Mouse (Mus musculus): Measurements from ENCODE around the gene Fthl17d. TPM values are rescaled to one million over a fixed set of nuclear protein-coding genes. Genes with fewer than 3 reads are reported as not detected.
"Not testable (repeated sequence)": the region's sequence is repeated elsewhere in the genome, so short reads cannot be mapped to it uniquely, and the experiment has no call there.

Gene Fthl17d
- polyA plus RNA-seq (2014; fragmentation: Nextera tagmentation; extraction: Ambion mirVana) = not detected in 2 replicates

DNA sequence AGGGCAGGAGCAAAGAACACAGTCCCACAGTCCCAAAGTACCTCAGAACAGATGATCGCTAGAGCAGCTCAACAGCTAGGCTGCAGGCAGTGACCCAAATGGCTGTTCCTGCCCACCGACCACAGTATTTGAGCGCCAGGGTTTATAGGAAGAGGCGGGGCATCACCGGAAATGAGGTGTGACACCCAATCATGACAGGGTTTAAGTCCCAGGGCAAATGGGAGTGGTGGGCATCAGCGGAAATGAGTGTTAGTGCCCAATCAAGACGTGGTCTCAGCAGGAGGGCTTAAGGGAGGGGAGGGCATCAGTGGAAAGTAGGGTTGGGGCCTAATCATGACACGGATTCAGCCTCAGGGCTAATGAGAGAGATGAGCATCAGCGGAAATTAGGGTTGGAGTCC, at the start of gene Fthl17d:
Gene Fthl17d, minus strand, starts transcription at position 101 of the 400 bp plus-strand sequence.
- WGBS = no CpG with 5 or more reads among the region's 9 CpGs
- H3K4me3 ChIP-seq (ENCODE audit: low read length); H3K36me3 ChIP-seq (ENCODE audit: control insufficient read depth, insufficient read depth, low read length); H3K9ac ChIP-seq (ENCODE audit: low read depth, low read length); H3K4me1 ChIP-seq (ENCODE audit: control insufficient read depth, insufficient read depth, low read length); H3K9me3 ChIP-seq (ENCODE audit: control insufficient read depth, low read length); H3K4me2 ChIP-seq (replicated peaks; ENCODE audit: low read depth, low read length); H3K27ac ChIP-seq (ENCODE audit: low read depth, low read length); H3K27me3 ChIP-seq (ENCODE audit: control insufficient read depth, insufficient read depth, low read length); ATAC-seq (ENCODE audit: low FRiP score, low TSS enrichment): not testable (repeated sequence)

DNA sequence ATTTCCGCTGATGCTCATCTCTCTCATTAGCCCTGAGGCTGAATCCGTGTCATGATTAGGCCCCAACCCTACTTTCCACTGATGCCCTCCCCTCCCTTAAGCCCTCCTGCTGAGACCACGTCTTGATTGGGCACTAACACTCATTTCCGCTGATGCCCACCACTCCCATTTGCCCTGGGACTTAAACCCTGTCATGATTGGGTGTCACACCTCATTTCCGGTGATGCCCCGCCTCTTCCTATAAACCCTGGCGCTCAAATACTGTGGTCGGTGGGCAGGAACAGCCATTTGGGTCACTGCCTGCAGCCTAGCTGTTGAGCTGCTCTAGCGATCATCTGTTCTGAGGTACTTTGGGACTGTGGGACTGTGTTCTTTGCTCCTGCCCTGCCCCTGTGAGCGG, 46.6 kb upstream of the Fthl17d start, which contains the start of gene Fthl17e:
Gene Fthl17e, plus strand, starts transcription at position 301 of the 400 bp plus-strand sequence.
- not testable (repeated sequence) for H3K9me3 ChIP-seq (ENCODE audit: control insufficient read depth, low read length); H3K4me3 ChIP-seq (ENCODE audit: low read length); H3K9ac ChIP-seq (ENCODE audit: low read depth, low read length); H3K36me3 ChIP-seq (ENCODE audit: control insufficient read depth, insufficient read depth, low read length); ATAC-seq (ENCODE audit: low FRiP score, low TSS enrichment); H3K27me3 ChIP-seq (ENCODE audit: control insufficient read depth, insufficient read depth, low read length); H3K4me2 ChIP-seq (replicated peaks; ENCODE audit: low read depth, low read length); H3K4me1 ChIP-seq (ENCODE audit: control insufficient read depth, insufficient read depth, low read length); H3K27ac ChIP-seq (ENCODE audit: low read depth, low read length)
- WGBS = 57% methylated on average over 1 of the region's 10 CpGs

DNA sequence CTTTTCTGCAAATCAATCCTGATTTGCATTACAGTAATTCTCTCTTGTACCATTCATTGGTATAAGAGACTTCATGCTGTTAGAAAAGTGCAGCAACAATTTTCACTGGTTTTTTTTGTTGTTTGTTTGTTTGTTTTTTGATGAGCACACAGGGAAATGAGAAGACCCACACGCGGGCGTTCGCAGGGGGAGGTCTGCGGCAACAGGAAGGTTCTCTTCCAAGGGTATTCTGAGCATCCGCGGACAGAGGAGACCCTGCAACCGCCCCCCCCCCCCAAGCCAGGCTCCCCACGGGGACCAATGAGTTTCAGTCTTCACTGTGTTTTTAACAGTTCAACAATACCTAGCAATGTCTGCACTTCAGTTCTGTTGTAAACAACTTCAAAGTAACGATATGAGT, 32.9 kb upstream of the Fthl17d start:
- 56% methylated on average over 10 of the region's 10 CpGs for WGBS
- ATAC-seq (ENCODE audit: low FRiP score, low TSS enrichment) = no peak
- no peak overlapping the region for H3K27ac ChIP-seq (ENCODE audit: low read depth, low read length)
- no peaks in the 10 kb centered on the region for H3K4me1 ChIP-seq (ENCODE audit: control insufficient read depth, insufficient read depth, low read length)
- H3K36me3 ChIP-seq (ENCODE audit: control insufficient read depth, insufficient read depth, low read length) = no peaks in the 10 kb centered on the region
- no peak overlapping the region for H3K9ac ChIP-seq (ENCODE audit: low read depth, low read length)
- H3K4me2 ChIP-seq (replicated peaks; ENCODE audit: low read depth, low read length) = no peak overlapping the region
- no peaks in the 10 kb centered on the region for H3K27me3 ChIP-seq (ENCODE audit: control insufficient read depth, insufficient read depth, low read length)
- H3K9me3 ChIP-seq (ENCODE audit: control insufficient read depth, low read length) = no peaks in the 10 kb centered on the region
- H3K4me3 ChIP-seq (ENCODE audit: low read length) = no peak overlapping the region

DNA sequence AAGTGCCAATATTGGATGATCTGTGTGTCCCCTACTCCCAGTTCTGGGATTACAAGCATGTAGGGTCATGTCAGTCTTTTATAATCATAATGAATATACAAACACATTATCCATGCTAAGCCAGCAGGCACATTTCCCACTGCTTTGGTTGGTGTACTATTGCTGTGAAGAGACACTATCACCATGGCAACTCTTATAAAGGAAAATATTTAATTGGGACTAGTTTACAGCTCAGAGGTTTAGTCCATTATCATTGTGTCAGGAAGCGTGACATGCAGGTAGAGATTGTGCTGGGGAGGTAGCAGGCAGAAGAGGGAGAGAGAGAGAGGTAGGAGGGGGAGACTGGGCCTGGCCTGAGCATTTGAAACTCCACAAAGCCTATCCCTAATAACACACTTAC, 29.5 kb upstream of the Fthl17d start:
- Histone ChIP-seq H3K4me3 (ENCODE audit: low read length) (no peak overlapping the region), H3K36me3 (ENCODE audit: control insufficient read depth, insufficient read depth, low read length) (no peaks in the 10 kb centered on the region), H3K9me3 (ENCODE audit: control insufficient read depth, low read length) (no peaks in the 10 kb centered on the region), H3K27me3 (ENCODE audit: control insufficient read depth, insufficient read depth, low read length) (no peaks in the 10 kb centered on the region), H3K27ac (ENCODE audit: low read depth, low read length) (no peak overlapping the region), H3K9ac (ENCODE audit: low read depth, low read length) (no peak overlapping the region), H3K4me2 (replicated peaks; ENCODE audit: low read depth, low read length) (no peak overlapping the region), H3K4me1 (ENCODE audit: control insufficient read depth, insufficient read depth, low read length) (no peaks in the 10 kb centered on the region)
- ATAC-seq (ENCODE audit: low FRiP score, low TSS enrichment) = no peak
- 72% methylated on average over 1 of the region's 1 CpGs for WGBS

DNA sequence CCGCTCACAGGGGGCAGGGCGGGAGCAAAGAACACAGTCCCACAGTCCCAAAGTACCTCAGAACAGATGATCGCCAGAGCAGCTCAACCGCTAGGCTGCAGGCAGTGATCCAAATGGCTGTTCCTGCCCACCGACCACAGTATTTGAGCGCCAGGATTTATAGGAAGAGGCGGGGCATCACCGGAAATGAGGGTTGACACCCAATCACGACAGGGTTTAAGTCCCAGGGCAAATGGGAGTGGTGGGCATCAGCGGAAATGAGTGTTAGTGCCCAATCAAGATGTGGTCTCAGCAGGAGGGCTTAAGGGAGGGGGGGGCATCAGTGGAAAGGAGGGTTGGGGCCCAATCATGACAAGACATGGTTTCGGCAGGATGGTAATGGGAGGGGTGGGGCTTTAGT, 10.1 kb downstream of the Fthl17d start, which contains the start of gene Fthl17c:
Gene Fthl17c, minus strand, starts transcription at position 101 of the 400 bp plus-strand sequence.
- H3K4me2 ChIP-seq (replicated peaks; ENCODE audit: low read depth, low read length); H3K4me3 ChIP-seq (ENCODE audit: low read length); H3K9me3 ChIP-seq (ENCODE audit: control insufficient read depth, low read length); H3K4me1 ChIP-seq (ENCODE audit: control insufficient read depth, insufficient read depth, low read length); H3K27ac ChIP-seq (ENCODE audit: low read depth, low read length); H3K27me3 ChIP-seq (ENCODE audit: control insufficient read depth, insufficient read depth, low read length); ATAC-seq (ENCODE audit: low FRiP score, low TSS enrichment); H3K9ac ChIP-seq (ENCODE audit: low read depth, low read length); H3K36me3 ChIP-seq (ENCODE audit: control insufficient read depth, insufficient read depth, low read length): not testable (repeated sequence)
- WGBS = no CpG with 5 or more reads among the region's 11 CpGs

DNA sequence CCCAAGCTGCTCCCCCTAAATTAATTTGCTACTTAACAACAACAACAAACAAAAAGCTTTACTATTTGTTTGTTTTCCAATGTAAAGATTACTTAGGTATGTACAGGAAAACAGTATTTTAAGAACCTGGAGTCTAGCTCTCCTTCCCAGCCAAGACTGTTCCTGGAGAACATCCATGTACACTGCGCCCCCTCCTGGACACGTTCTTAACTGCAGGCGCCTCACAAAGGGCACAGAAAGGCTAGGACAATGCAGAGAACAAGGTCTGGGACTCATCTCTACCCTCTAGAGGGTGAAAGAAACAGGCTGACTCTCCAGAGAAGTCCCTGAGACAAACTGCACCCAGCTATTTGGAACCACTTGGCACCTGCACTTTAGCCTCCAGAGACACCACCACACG, 21.9 kb downstream of the Fthl17d start:
- ATAC-seq (ENCODE audit: low FRiP score, low TSS enrichment); H3K27me3 ChIP-seq (ENCODE audit: control insufficient read depth, insufficient read depth, low read length); H3K4me3 ChIP-seq (ENCODE audit: low read length); H3K4me2 ChIP-seq (replicated peaks; ENCODE audit: low read depth, low read length); H3K9me3 ChIP-seq (ENCODE audit: control insufficient read depth, low read length); H3K4me1 ChIP-seq (ENCODE audit: control insufficient read depth, insufficient read depth, low read length); H3K36me3 ChIP-seq (ENCODE audit: control insufficient read depth, insufficient read depth, low read length); H3K9ac ChIP-seq (ENCODE audit: low read depth, low read length); H3K27ac ChIP-seq (ENCODE audit: low read depth, low read length): not testable (repeated sequence)
- WGBS = 46% methylated on average over 4 of the region's 4 CpGs

DNA sequence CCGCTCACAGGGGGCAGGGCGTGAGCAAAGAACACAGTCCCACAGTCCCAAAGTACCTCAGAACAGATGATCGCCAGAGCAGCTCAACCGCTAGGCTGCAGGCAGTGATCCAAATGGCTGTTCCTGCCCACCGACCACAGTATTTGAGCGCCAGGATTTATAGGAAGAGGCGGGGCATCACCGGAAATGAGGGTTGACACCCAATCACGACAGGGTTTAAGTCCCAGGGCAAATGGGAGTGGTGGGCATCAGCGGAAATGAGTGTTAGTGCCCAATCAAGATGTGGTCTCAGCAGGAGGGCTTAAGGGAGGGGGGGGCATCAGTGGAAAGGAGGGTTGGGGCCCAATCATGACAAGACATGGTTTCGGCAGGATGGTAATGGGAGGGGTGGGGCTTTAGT, 23.7 kb downstream of the Fthl17d start, which contains the start of gene Fthl17b:
Gene Fthl17b, minus strand, starts transcription at position 101 of the 400 bp plus-strand sequence.
- not testable (repeated sequence) for H3K27ac ChIP-seq (ENCODE audit: low read depth, low read length); H3K4me2 ChIP-seq (replicated peaks; ENCODE audit: low read depth, low read length); H3K9ac ChIP-seq (ENCODE audit: low read depth, low read length); H3K4me1 ChIP-seq (ENCODE audit: control insufficient read depth, insufficient read depth, low read length); H3K27me3 ChIP-seq (ENCODE audit: control insufficient read depth, insufficient read depth, low read length); H3K36me3 ChIP-seq (ENCODE audit: control insufficient read depth, insufficient read depth, low read length); H3K4me3 ChIP-seq (ENCODE audit: low read length); H3K9me3 ChIP-seq (ENCODE audit: control insufficient read depth, low read length); ATAC-seq (ENCODE audit: low FRiP score, low TSS enrichment)
- WGBS = 100% methylated on average over 3 of the region's 11 CpGs

DNA sequence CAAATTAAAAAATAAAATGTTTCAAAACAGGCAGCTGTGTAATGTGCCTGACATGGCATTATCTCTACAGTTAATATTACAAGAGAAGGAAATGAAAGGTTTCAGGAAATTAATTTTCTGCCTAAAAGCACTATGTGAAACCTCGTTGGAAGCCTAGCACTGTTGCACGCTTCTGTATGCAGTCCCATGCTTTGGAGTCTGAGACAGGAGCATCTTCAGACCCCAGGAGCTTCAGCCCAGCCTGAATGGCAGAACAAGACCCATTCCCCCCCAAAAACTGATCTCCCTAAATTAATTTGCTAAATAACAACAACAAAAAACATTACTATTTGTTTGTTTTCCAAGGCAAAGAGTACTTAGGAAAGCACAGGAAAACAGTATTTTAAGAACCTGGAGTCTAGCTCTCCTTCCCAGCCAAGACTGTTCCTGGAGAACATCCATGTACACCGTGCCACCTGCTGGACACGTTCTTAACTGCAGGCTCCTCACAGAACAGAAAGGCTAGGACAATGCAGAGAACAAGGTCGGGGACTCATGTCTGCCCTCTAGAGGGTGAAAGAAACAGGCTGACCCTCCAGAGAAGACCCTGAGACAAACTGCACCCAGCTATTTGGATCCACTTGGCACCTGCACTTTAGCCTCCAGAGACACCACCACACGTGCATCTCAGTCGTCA, 38.3 kb downstream of the Fthl17d start:
- peak; percentile 89; the same call in 1 of the 2 replicates for ATAC-seq (ENCODE audit: low FRiP score, low TSS enrichment)
- not testable (repeated sequence) for H3K9me3 ChIP-seq (ENCODE audit: control insufficient read depth, low read length); H3K9ac ChIP-seq (ENCODE audit: low read depth, low read length); H3K27ac ChIP-seq (ENCODE audit: low read depth, low read length); H3K4me1 ChIP-seq (ENCODE audit: control insufficient read depth, insufficient read depth, low read length); H3K36me3 ChIP-seq (ENCODE audit: control insufficient read depth, insufficient read depth, low read length); H3K4me3 ChIP-seq (ENCODE audit: low read length); H3K27me3 ChIP-seq (ENCODE audit: control insufficient read depth, insufficient read depth, low read length); H3K4me2 ChIP-seq (replicated peaks; ENCODE audit: low read depth, low read length)
- 24% methylated on average over 7 of the region's 7 CpGs for WGBS

DNA sequence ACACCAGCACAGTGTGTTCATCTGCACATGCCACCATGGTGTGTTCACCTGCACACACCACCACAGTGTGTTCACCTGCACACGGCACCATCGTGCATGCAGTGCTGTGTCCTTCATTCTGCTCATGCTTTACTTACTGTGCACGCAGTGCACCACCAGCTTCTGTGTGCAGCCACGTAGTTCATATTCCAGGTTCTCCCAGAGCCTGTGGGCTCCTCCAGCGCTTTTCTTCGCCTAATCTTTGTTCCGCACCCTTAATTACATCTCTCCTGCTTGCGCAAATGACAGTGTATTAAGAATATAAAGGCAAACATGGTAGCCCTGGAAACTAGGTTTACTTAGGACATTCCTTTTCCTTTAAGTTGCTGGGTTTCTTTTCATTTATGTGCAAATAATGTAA, 42.5 kb downstream of the Fthl17d start:
- H3K27ac ChIP-seq (ENCODE audit: low read depth, low read length) = no peak overlapping the region
- 84% methylated on average over 8 of the region's 8 CpGs for WGBS

More for the DNA sequence above, 42.5 kb downstream of the Fthl17d start:
- ATAC-seq (ENCODE audit: low FRiP score, low TSS enrichment) = no peak
- no peaks in the 10 kb centered on the region for H3K9me3 ChIP-seq (ENCODE audit: control insufficient read depth, low read length)
- no peak overlapping the region for H3K9ac ChIP-seq (ENCODE audit: low read depth, low read length)
- no peaks in the 10 kb centered on the region for H3K36me3 ChIP-seq (ENCODE audit: control insufficient read depth, insufficient read depth, low read length)
- H3K4me3 ChIP-seq (ENCODE audit: low read length) = no peak overlapping the region
- no peaks in the 10 kb centered on the region for H3K4me1 ChIP-seq (ENCODE audit: control insufficient read depth, insufficient read depth, low read length)
- H3K27me3 ChIP-seq (ENCODE audit: control insufficient read depth, insufficient read depth, low read length) = no peaks in the 10 kb centered on the region
- H3K4me2 ChIP-seq (replicated peaks; ENCODE audit: low read depth, low read length) = no peak overlapping the region
